Mouse (Mus musculus) kidney, embryonic 14.5 days (tissue): Measurements from ENCODE around the gene Sh2d1b1. TPM values are rescaled to one million over a fixed set of nuclear protein-coding genes. Genes with fewer than 3 reads are reported as not detected.
"Not testable (repeated sequence)": the region's sequence is repeated elsewhere in the genome, so short reads cannot be mapped to it uniquely, and the experiment has no call there.

Source experiments
- ATAC-seq: fragments of 200-750 bp; cut with Nextera tagmentation; 2 replicates; pipeline ENCODE4 v1.8.0; 2017; ENCODE audit warnings: moderate number of reproducible peaks, mild to moderate bottlenecking, moderate TSS enrichment, moderate library complexity; ENCODE audit not compliant: low FRiP score, low TSS enrichment
- H3K27ac ChIP-seq: fragments of 300-500 bp; sonication (generic); 2 replicates; pipeline ENCODE4 v1.5.1; 2014; ENCODE audit warnings: low read depth, mild to moderate bottlenecking, low read length, moderate library complexity, mixed read lengths
- H3K27me3 ChIP-seq: fragments of 300-500 bp; sonication (generic); 2 replicates; pipeline ENCODE4 v1.6.1; 2014; ENCODE audit warnings: mild to moderate bottlenecking, low read length; ENCODE audit not compliant: control insufficient read depth, insufficient read depth
- H3K36me3 ChIP-seq: fragments of 300-500 bp; sonication (generic); 2 replicates; pipeline ENCODE4 v1.6.1; 2014; ENCODE audit warnings: low read length, mixed read lengths; ENCODE audit not compliant: control insufficient read depth, insufficient read depth
- H3K4me1 ChIP-seq: fragments of 300-500 bp; sonication (generic); 2 replicates; pipeline ENCODE4 v1.6.1; 2014; ENCODE audit warnings: low read length, mixed read lengths; ENCODE audit not compliant: control insufficient read depth, insufficient read depth
- H3K4me2 ChIP-seq: fragments of 300-500 bp; sonication (generic); replicated peaks from 2 replicates; pipeline ENCODE4 v1.6.1; 2014; ENCODE audit warnings: low read depth, mild to moderate bottlenecking, low read length
- H3K4me3 ChIP-seq: fragments of 300-500 bp; sonication (generic); 2 replicates; pipeline ENCODE4 v1.5.1; 2014; ENCODE audit warnings: mild to moderate bottlenecking, low read length
- H3K9ac ChIP-seq: fragments of 300-500 bp; sonication (generic); 2 replicates; pipeline ENCODE4 v1.6.1; 2014; ENCODE audit warnings: low read depth, mild to moderate bottlenecking, low read length, moderate library complexity
- H3K9me3 ChIP-seq: fragments of 300-500 bp; sonication (generic); 2 replicates; pipeline ENCODE4 v1.6.1; 2016; ENCODE audit warnings: low read length; ENCODE audit not compliant: control insufficient read depth
- WGBS: fragments of 180-500 bp; shearing (Covaris S2); extraction: QIAGEN DNeasy Blood & Tissue Kit; methylation state at CpG from one replicate; pipeline ENCODE4 v1.1.7; 2014; 5-methylcytosine and 5-hydroxymethylcytosine counted together
- polyA plus RNA-seq: library from polyadenylated mRNA; unstranded; fragments of >200 nt; fragmentation: Nextera tagmentation; extraction: Ambion mirVana; gene quantifications from 2 replicates; pipeline ENCODE4 v1.2.1, GENCODE M21; 2014

Gene Sh2d1b1
- polyA plus RNA-seq = 0.11 TPM in 1 of 2 replicates, not detected in the other

GRCm38 (mm10) chr1:170277016-170277415, at the start of gene Sh2d1b1:
Gene Sh2d1b1, plus strand, starts transcription at chr1:170277320.
- Histone ChIP-seq H3K4me3 (no peak within 1 kb of the TSS), H3K27ac (no peak within 1 kb of the TSS), H3K9ac (no peak within 1 kb of the TSS), H3K27me3 (no peaks in the 10 kb centered on the region), H3K4me2 (no peak within 1 kb of the TSS), H3K36me3 (no peaks in the 10 kb centered on the region), H3K4me1 (no peaks in the 10 kb centered on the region), H3K9me3 (peaks cover 2% of the 10 kb centered on the region; the same call in 1 of the 2 replicates)
- WGBS = 80% methylated on average over 2 of the region's 3 CpGs
- no peak for ATAC-seq

DNA sequence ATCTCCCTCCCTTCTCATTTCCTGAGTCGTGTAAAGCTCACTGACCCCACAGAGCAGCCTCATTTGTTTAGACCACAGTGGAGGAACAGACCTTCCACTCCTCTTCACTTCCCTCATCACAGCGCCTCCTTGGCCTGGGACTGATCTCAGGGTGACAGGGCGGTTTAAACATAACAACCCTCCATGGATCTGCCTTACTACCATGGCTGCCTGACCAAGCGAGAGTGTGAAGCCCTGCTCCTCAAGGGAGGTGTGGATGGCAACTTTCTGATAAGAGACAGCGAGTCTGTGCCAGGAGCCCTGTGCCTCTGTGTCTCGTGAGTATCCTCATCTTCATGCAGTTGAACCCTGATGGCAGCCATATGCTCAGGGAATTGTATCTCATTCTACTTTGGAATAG, 44.4 kb upstream of the Sh2d1b1 start, which contains the start of gene Sh2d1b2:
Sh2d1b2 (plus strand) TSS at position 62 of the 400 bp plus-strand sequence.
- H3K4me3 ChIP-seq, H3K4me1 ChIP-seq, H3K9ac ChIP-seq, H3K4me2 ChIP-seq, H3K27me3 ChIP-seq, H3K36me3 ChIP-seq, H3K27ac ChIP-seq, H3K9me3 ChIP-seq, ATAC-seq: not testable (repeated sequence)
- 64% methylated on average over 5 of the region's 6 CpGs for WGBS

GRCm38 (mm10) chr1:170245016-170245415, 32.1 kb upstream of the Sh2d1b1 start:
- Histone ChIP-seq H3K27ac (no peak overlapping the region), H3K9me3 (no peaks in the 10 kb centered on the region), H3K4me1 (no peaks in the 10 kb centered on the region), H3K9ac (no peak overlapping the region), H3K4me3 (no peak overlapping the region), H3K27me3 (no peaks in the 10 kb centered on the region), H3K36me3 (no peaks in the 10 kb centered on the region), H3K4me2 (no peak overlapping the region)
- 85% methylated on average over 3 of the region's 3 CpGs for WGBS
- no peak for ATAC-seq

- Histone ChIP-seq H3K4me1 (no peaks in the 10 kb centered on the region; the same call in 1 of the 2 replicates), H3K4me3 (peak overlapping the region; percentile 69), H3K27me3 (no peaks in the 10 kb centered on the region), H3K4me2 (peak overlapping the region; percentile 59), H3K9ac (peak overlapping the region; percentile 68), H3K27ac (no peak overlapping the region), H3K9me3 (no peaks in the 10 kb centered on the region; the same call in 1 of the 2 replicates), H3K36me3 (no peaks in the 10 kb centered on the region)
- WGBS = 35% methylated on average over 28 of the region's 30 CpGs
- peak; percentile 75 for ATAC-seq
Measured at GRCm38 (mm10) chr1:170254893-170255559, 22.1 kb upstream of the Sh2d1b1 start.

- ATAC-seq = peak; percentile 98
- Histone ChIP-seq H3K9ac (peak overlapping the region; percentile 68), H3K4me3 (peak overlapping the region; percentile 69), H3K36me3 (no peaks in the 10 kb centered on the region), H3K9me3 (no peaks in the 10 kb centered on the region; the same call in 1 of the 2 replicates), H3K27ac (no peak overlapping the region), H3K27me3 (no peaks in the 10 kb centered on the region), H3K4me2 (peak overlapping the region; percentile 59), H3K4me1 (no peaks in the 10 kb centered on the region; the same call in 1 of the 2 replicates)
- 16% methylated on average over 29 of the region's 32 CpGs for WGBS
Measured at GRCm38 (mm10) chr1:170255560-170255910, 21.6 kb upstream of the Sh2d1b1 start.

- ATAC-seq = no peak
- H3K36me3 ChIP-seq = no peaks in the 10 kb centered on the region
- 0 out of 2 replicates have a peak, but pooled peaks cover 10% of the 10 kb centered on the region for H3K9me3 ChIP-seq
- H3K4me2 ChIP-seq = no peak overlapping the region
- no peak overlapping the region for H3K9ac ChIP-seq
- WGBS = 82% methylated on average over 6 of the region's 6 CpGs
- no peak overlapping the region for H3K4me3 ChIP-seq
- H3K4me1 ChIP-seq = no peaks in the 10 kb centered on the region
- H3K27ac ChIP-seq = no peak overlapping the region
- no peaks in the 10 kb centered on the region for H3K27me3 ChIP-seq
Measured at GRCm38 (mm10) chr1:170270281-170270680, 6.8 kb upstream of the Sh2d1b1 start.

DNA sequence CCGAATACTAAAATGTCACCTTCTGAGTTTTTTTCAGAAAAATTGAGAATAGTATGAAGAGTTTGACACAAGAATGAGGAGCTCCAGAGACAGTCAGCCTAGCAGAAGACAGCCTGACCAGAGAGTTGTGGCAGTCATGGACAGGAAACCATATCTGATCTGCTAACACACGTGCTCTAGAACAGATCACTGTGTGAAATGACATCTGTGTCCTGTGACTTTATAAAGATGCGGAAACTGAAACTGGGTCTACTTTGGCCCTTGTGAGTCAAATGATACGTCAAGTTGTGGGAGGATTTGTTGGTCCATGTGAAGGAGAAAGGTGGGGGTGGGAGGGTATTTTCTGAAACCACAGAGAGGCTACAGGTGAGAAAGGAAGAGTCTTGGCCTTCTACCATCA, 6.4 kb upstream of the Sh2d1b1 start:
- 75% methylated on average over 4 of the region's 4 CpGs for WGBS
- H3K4me3 ChIP-seq = no peak overlapping the region

GRCm38 (mm10) chr1:170273252-170273651, 3.9 kb upstream of the Sh2d1b1 start:
- ATAC-seq = no peak
- peaks cover 2% of the 10 kb centered on the region; the same call in 1 of the 2 replicates for H3K9me3 ChIP-seq

More for the DNA sequence above, 6.4 kb upstream of the Sh2d1b1 start:
- H3K4me2 ChIP-seq = no peak overlapping the region
- peaks cover 12% of the 10 kb centered on the region; the same call in 1 of the 2 replicates for H3K9me3 ChIP-seq
- H3K27ac ChIP-seq = no peak overlapping the region
- no peaks in the 10 kb centered on the region for H3K27me3 ChIP-seq
- no peaks in the 10 kb centered on the region for H3K4me1 ChIP-seq
- no peak for ATAC-seq
- H3K9ac ChIP-seq = no peak overlapping the region
- no peaks in the 10 kb centered on the region for H3K36me3 ChIP-seq

DNA sequence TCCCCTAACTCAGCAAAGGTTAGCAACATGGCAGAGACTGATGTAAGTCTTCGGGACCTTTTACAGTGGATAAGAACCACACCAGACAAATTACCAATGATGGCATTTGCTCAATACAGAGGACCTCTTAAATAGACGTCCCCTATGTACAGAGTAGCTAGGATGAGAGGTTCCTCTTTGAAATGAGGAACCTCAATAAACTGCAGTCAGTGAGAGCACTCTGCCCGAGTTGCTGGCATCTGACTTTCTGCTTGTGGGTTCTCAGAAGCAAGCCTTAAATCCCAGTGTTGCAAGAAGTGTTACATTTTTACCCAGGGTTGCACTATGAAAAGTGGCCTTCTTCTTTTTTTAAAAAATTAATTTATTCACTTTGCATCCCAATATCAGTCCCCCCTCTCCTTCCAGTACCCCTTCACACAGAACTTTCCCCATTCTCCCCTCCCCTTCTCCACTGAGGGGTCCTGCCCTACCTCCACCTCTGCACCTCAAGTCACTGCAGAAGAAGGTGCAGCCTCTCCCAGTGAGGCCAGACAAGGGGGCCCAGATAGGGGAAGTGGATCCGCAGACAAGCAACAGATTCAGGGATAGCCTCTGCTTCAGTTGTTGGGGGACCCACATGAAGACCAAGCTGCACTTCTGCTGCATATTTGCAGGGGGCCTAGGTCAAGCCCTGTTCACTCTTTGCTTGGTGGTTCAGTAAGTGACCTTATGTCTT, 5.5 kb downstream of the Sh2d1b1 start:
- WGBS = 77% methylated on average over 4 of the region's 4 CpGs
- H3K4me2 ChIP-seq = no peak overlapping the region
- ATAC-seq = no peak
- no peaks in the 10 kb centered on the region for H3K9me3 ChIP-seq
- H3K27me3 ChIP-seq = no peaks in the 10 kb centered on the region
- H3K4me3 ChIP-seq = no peak overlapping the region
- no peak overlapping the region for H3K9ac ChIP-seq
- no peaks in the 10 kb centered on the region for H3K4me1 ChIP-seq
- no peak overlapping the region for H3K27ac ChIP-seq
- no peaks in the 10 kb centered on the region for H3K36me3 ChIP-seq

More at GRCm38 (mm10) chr1:170273252-170273651, 3.9 kb upstream of the Sh2d1b1 start:
- no peak overlapping the region for H3K4me2 ChIP-seq
- no peaks in the 10 kb centered on the region for H3K36me3 ChIP-seq
- no peaks in the 10 kb centered on the region for H3K27me3 ChIP-seq
- no peak overlapping the region for H3K27ac ChIP-seq
- H3K4me1 ChIP-seq = no peaks in the 10 kb centered on the region
- H3K9ac ChIP-seq = no peak overlapping the region
- H3K4me3 ChIP-seq = no peak overlapping the region
